Mouse (Mus musculus) midbrain, embryonic 10.5 days (tissue): ENCODE measurements around the gene Efna5. TPM values are rescaled to one million over a fixed set of nuclear protein-coding genes. Genes with fewer than 3 reads are reported as not detected.

ENCODE experiments used
- DNase-seq: peaks from one replicate; pipeline ENCODE4 v3.0.0-alpha.2; 2017; ENCODE audit warnings: low spot score
- H3K27ac ChIP-seq: fragments of 300-500 bp; sonication (generic); replicated peaks from 2 replicates; pipeline ENCODE4 v1.5.1; 2016; ENCODE audit warnings: mild to moderate bottlenecking
- H3K27me3 ChIP-seq: fragments of 300-500 bp; sonication (generic); 2 replicates; pipeline ENCODE4 v1.6.1; 2016; ENCODE audit warnings: low read depth, mild to moderate bottlenecking; ENCODE audit not compliant: poor library complexity, severe bottlenecking
- H3K36me3 ChIP-seq: fragments of 300-500 bp; sonication (generic); 2 replicates; pipeline ENCODE4 v1.6.1; 2016; ENCODE audit warnings: mild to moderate bottlenecking, moderate library complexity
- H3K4me1 ChIP-seq: fragments of 300-500 bp; sonication (generic); 2 replicates; pipeline ENCODE4 v1.6.1; 2016
- H3K4me3 ChIP-seq: fragments of 300-500 bp; sonication (generic); 2 replicates; pipeline ENCODE4 v1.5.1; 2016; ENCODE audit warnings: mild to moderate bottlenecking, moderate library complexity
- H3K9me3 ChIP-seq: fragments of 300-500 bp; sonication (generic); replicated peaks from 2 replicates; pipeline ENCODE4 v1.6.1; 2016; ENCODE audit warnings: mild to moderate bottlenecking
- WGBS: fragments of 180-500 bp; shearing (Covaris S2); methylation state at CpG from one replicate; pipeline ENCODE4 v1.1.7; 2016; 5-methylcytosine and 5-hydroxymethylcytosine counted together
- polyA plus RNA-seq: library from polyadenylated mRNA; unstranded; fragments of >200 nt; fragmentation: Nextera tagmentation; extraction: Ambion mirVana; gene quantifications from 2 replicates; pipeline ENCODE4 v1.2.1, GENCODE M21; 2016

The Efna5 gene
- polyA plus RNA-seq, 1 experiment from 2014 or later, result 58.8 TPM

- H3K27me3 ChIP-seq, result no peaks in the 10 kb centered on the region
- no peaks in the 10 kb centered on the region for H3K9me3 ChIP-seq
- H3K4me1 ChIP-seq, result peaks cover 49% of the 10 kb centered on the region
- H3K36me3 ChIP-seq, result 0 out of 2 replicates have a peak, but pooled peaks cover under 1% of the 10 kb centered on the region
- DNase-seq, result no peak
- H3K4me3 ChIP-seq, result no peak overlapping the region
- H3K27ac ChIP-seq, result 0 out of 2 replicates have a peak overlapping the region, but pooled peaks have one; percentile 46
- WGBS, result 80% methylated on average over 16 of the region's 16 CpGs
Measured at GRCm38 (mm10) chr17:62655819-62656355, 225.2 kb downstream of the Efna5 start.

GRCm38 (mm10) chr17:62652451-62652850, 228.7 kb downstream of the Efna5 start:
- DNase-seq, result no peak
- WGBS, result 95% methylated on average over 6 of the region's 6 CpGs
- Histone ChIP-seq H3K4me3 (no peak overlapping the region), H3K27ac (no peak overlapping the region), H3K36me3 (peaks cover 7% of the 10 kb centered on the region; the same call in 1 of the 2 replicates), H3K4me1 (peaks cover 25% of the 10 kb centered on the region), H3K27me3 (no peaks in the 10 kb centered on the region), H3K9me3 (no peaks in the 10 kb centered on the region)

GRCm38 (mm10) chr17:62651696-62652095, 229.4 kb downstream of the Efna5 start:
- Histone ChIP-seq H3K4me1 (peaks cover 19% of the 10 kb centered on the region), H3K4me3 (no peak overlapping the region), H3K9me3 (no peaks in the 10 kb centered on the region), H3K27me3 (no peaks in the 10 kb centered on the region), H3K36me3 (peaks cover 7% of the 10 kb centered on the region), H3K27ac (no peak overlapping the region)
- no peak for DNase-seq
- WGBS, result 89% methylated on average over 8 of the region's 8 CpGs

GRCm38 (mm10) chr17:62649293-62649950, 231.7 kb downstream of the Efna5 start:
- peaks cover 7% of the 10 kb centered on the region for H3K36me3 ChIP-seq
- H3K4me1 ChIP-seq, result peaks cover 6% of the 10 kb centered on the region; the same call in 1 of the 2 replicates
- WGBS, result 93% methylated on average over 10 of the region's 10 CpGs
- no peaks in the 10 kb centered on the region for H3K9me3 ChIP-seq
- no peak overlapping the region for H3K27ac ChIP-seq
- no peaks in the 10 kb centered on the region for H3K27me3 ChIP-seq
- DNase-seq, result no peak
- no peak overlapping the region for H3K4me3 ChIP-seq

- H3K4me3 ChIP-seq, result no peak overlapping the region
- DNase-seq, result no peak
- no peaks in the 10 kb centered on the region for H3K9me3 ChIP-seq
- 92% methylated on average over 8 of the region's 8 CpGs for WGBS
- H3K27ac ChIP-seq, result no peak overlapping the region
- no peaks in the 10 kb centered on the region for H3K27me3 ChIP-seq
- peaks cover 7% of the 10 kb centered on the region for H3K36me3 ChIP-seq
- H3K4me1 ChIP-seq, result no peaks in the 10 kb centered on the region
Measured at GRCm38 (mm10) chr17:62646836-62647235, 234.3 kb downstream of the Efna5 start.

DNA sequence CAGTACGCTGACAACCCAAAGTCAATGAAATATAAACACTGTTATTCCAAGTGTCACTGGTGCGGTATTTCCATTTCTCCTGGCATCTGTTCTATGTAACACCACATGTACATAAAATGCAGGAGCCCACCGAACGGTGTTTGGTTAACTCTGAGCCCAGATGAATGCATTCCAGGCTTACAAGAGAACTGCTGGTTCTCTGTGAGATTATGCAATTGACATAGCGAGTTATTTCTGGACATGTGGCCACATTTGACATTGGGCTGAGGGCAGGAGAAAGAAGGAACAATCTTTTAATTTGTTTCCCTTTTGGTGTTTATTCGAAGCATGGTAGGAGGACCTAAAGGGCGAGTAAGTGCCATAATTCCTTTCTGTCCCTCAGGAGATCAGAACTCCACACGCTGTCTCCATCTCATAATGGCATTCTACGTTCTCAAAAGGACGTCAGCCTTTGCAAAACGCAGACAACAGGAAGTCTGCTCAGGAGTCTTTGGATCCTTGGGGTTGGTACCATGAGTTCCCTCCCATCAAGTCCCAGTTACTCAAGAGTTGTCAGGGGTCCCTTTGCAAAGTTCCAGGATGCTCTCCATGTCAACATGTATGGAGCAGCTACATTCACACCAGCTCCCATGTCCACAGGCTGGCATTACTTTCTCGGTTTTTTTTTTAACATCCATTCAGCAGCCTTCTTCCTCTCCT, 238.5 kb downstream of the Efna5 start:
- Histone ChIP-seq H3K4me3 (no peak overlapping the region), H3K36me3 (peaks cover 7% of the 10 kb centered on the region; the same call in 1 of the 2 replicates), H3K4me1 (no peaks in the 10 kb centered on the region), H3K9me3 (no peaks in the 10 kb centered on the region), H3K27me3 (no peaks in the 10 kb centered on the region), H3K27ac (no peak overlapping the region)
- DNase-seq, result no peak
- WGBS, result 91% methylated on average over 12 of the region's 12 CpGs

DNA sequence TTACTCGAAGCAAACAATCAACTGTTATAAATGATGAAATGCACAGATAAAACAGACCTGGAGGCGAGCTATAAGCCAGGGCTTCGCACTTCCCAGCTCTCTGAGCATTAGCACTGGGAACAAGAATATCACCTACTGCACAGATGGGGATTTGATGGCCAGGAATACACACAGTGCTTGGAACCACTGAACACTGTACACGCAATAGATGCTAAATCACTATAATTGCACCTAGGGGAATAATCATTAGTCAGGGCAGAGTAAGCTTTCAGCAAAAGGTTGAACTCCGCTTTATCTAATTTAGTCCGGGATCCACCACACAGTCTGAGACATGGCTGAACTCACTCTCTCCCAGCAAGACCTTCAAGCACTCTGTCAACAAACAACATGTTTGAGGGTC, 240.5 kb downstream of the Efna5 start:
- no peaks in the 10 kb centered on the region for H3K4me1 ChIP-seq
- no peaks in the 10 kb centered on the region for H3K27me3 ChIP-seq
- peaks cover 7% of the 10 kb centered on the region; the same call in 1 of the 2 replicates for H3K36me3 ChIP-seq
- no peak overlapping the region for H3K4me3 ChIP-seq
- 92% methylated on average over 6 of the region's 6 CpGs for WGBS
- no peaks in the 10 kb centered on the region for H3K9me3 ChIP-seq
- H3K27ac ChIP-seq, result no peak overlapping the region
- no peak for DNase-seq

- no peaks in the 10 kb centered on the region for H3K9me3 ChIP-seq
- no peak for DNase-seq
- no peak overlapping the region for H3K27ac ChIP-seq
- H3K4me3 ChIP-seq, result no peak overlapping the region
- WGBS, result 94% methylated on average over 7 of the region's 7 CpGs
- peaks cover 7% of the 10 kb centered on the region; the same call in 1 of the 2 replicates for H3K36me3 ChIP-seq
- no peaks in the 10 kb centered on the region for H3K27me3 ChIP-seq
- no peaks in the 10 kb centered on the region for H3K4me1 ChIP-seq
Measured at GRCm38 (mm10) chr17:62636896-62637295, 244.2 kb downstream of the Efna5 start.

GRCm38 (mm10) chr17:62634937-62635336, 246.2 kb downstream of the Efna5 start:
- 77% methylated on average over 3 of the region's 3 CpGs for WGBS
- Histone ChIP-seq H3K36me3 (peaks cover 6% of the 10 kb centered on the region; the same call in 1 of the 2 replicates), H3K4me3 (no peak overlapping the region), H3K27me3 (no peaks in the 10 kb centered on the region), H3K4me1 (no peaks in the 10 kb centered on the region), H3K27ac (no peak overlapping the region), H3K9me3 (no peaks in the 10 kb centered on the region)
- no peak for DNase-seq

DNA sequence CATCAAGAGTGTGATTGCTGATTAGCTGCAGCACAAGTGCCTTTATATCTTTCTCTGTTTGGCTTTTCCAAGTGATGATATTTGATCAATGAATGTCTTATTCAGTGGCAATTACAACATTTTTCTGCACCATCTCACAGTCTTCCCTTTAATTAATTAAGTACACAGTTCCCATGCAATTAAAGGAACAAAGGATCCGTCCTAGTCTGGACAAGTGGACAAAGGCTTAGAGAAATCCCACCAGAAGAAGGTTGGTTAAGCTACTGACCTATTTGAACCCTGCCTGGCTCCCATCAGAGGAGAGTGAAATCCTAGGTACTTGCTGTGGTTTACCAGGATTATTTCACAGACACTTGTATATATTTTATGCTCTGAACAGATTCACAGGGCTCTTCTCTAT, 252.6 kb downstream of the Efna5 start:
- no peaks in the 10 kb centered on the region for H3K9me3 ChIP-seq
- no peak overlapping the region for H3K27ac ChIP-seq
- 38% methylated on average over 1 of the region's 1 CpGs for WGBS

GRCm38 (mm10) chr17:62627508-62627907, 253.6 kb downstream of the Efna5 start:
- no peak overlapping the region for H3K4me3 ChIP-seq
- H3K4me1 ChIP-seq, result peaks cover 21% of the 10 kb centered on the region
- no peaks in the 10 kb centered on the region for H3K27me3 ChIP-seq
- whole genome bisulfite sequencing, result 87% methylated on average over 1 of the region's 1 CpGs
- DNase-seq, result no peak
- no peak overlapping the region for H3K27ac ChIP-seq
- H3K36me3 ChIP-seq, result no peaks in the 10 kb centered on the region
- no peaks in the 10 kb centered on the region for H3K9me3 ChIP-seq

More for the DNA sequence above, 252.6 kb downstream of the Efna5 start:
- H3K27me3 ChIP-seq, result no peaks in the 10 kb centered on the region
- H3K36me3 ChIP-seq, result no peaks in the 10 kb centered on the region
- DNase-seq, result no peak
- H3K4me1 ChIP-seq, result peaks cover 21% of the 10 kb centered on the region
- H3K4me3 ChIP-seq, result no peak overlapping the region

- no peak for DNase-seq
- Histone ChIP-seq H3K27ac (no peak overlapping the region), H3K4me3 (no peak overlapping the region), H3K36me3 (no peaks in the 10 kb centered on the region), H3K4me1 (peaks cover 21% of the 10 kb centered on the region), H3K9me3 (no peaks in the 10 kb centered on the region), H3K27me3 (no peaks in the 10 kb centered on the region)
- 79% methylated on average over 8 of the region's 8 CpGs for WGBS
Measured at GRCm38 (mm10) chr17:62625646-62626020, 255.5 kb downstream of the Efna5 start.
